Mouse (Mus musculus) WW6 (cell line): ENCODE data around the gene Cnot4.

ENCODE experiments used
- DNase-seq: peaks from one replicate; pipeline ENCODE4 v3.0.0-alpha.2; 2013; ENCODE audit warnings: low read depth, low spot score

Gene Cnot4

GRCm38 (mm10) chr6:35033341-35033740 lies 100.2 kb downstream of the Cnot4 start:
- no peak for DNase-seq

- no peak for DNase-seq
These were observed 100.8 kb downstream of the Cnot4 start for GRCm38 (mm10) chr6:35032704-35033103.

GRCm38 (mm10) chr6:35030811-35031210 lies 102.7 kb downstream of the Cnot4 start:
- DNase-seq = no peak

GRCm38 (mm10) chr6:35030226-35030625 lies 103.3 kb downstream of the Cnot4 start:
- DNase-seq = no peak

- DNase-seq = no peak
These were observed 105.5 kb downstream of the Cnot4 start for GRCm38 (mm10) chr6:35028023-35028422.

- peak; percentile 29 for DNase-seq
These were observed 106.3 kb downstream of the Cnot4 start for GRCm38 (mm10) chr6:35027257-35027656.

- DNase-seq = no peak
These were observed 116.9 kb downstream of the Cnot4 start for GRCm38 (mm10) chr6:35016624-35017023.

- no peak for DNase-seq
These were observed 121.6 kb downstream of the Cnot4 start for GRCm38 (mm10) chr6:35011953-35012352.

- no peak for DNase-seq
These were observed 122.8 kb downstream of the Cnot4 start for GRCm38 (mm10) chr6:35010705-35011104.

- no peak for DNase-seq
These were observed 131.3 kb downstream of the Cnot4 start for GRCm38 (mm10) chr6:35002261-35002669.

GRCm38 (mm10) chr6:34999101-34999500 lies 134.4 kb downstream of the Cnot4 start:
- no peak for DNase-seq

GRCm38 (mm10) chr6:34996496-34996895 lies 137.0 kb downstream of the Cnot4 start:
- DNase-seq = no peak

GRCm38 (mm10) chr6:34995265-34995681 lies 138.3 kb downstream of the Cnot4 start:
- peak; percentile 89 for DNase-seq

- no peak for DNase-seq
These were observed 138.8 kb downstream of the Cnot4 start for GRCm38 (mm10) chr6:34994692-34995091.

GRCm38 (mm10) chr6:34989263-34989662 lies 144.3 kb downstream of the Cnot4 start:
- no peak for DNase-seq

GRCm38 (mm10) chr6:34988081-34988761 lies 145.3 kb downstream of the Cnot4 start, which contains the start of gene Slc23a4:
Slc23a4 (minus strand) TSS chr6:34988404.
- DNase-seq = peak; percentile 33

- no peak for DNase-seq
These were observed 146.4 kb downstream of the Cnot4 start for GRCm38 (mm10) chr6:34987085-34987645.

GRCm38 (mm10) chr6:34980661-34981060 lies 152.9 kb downstream of the Cnot4 start:
- DNase-seq = no peak

GRCm38 (mm10) chr6:34979291-34979690 lies 154.2 kb downstream of the Cnot4 start:
- no peak for DNase-seq
